Mouse (Mus musculus) embryonic fibroblast, embryonic 13.5 days (primary cell): Measurements from ENCODE around the gene Astn2. TPM values are rescaled to one million over a fixed set of nuclear protein-coding genes. Genes with fewer than 3 reads are reported as not detected.

Experiments
- H3K27ac ChIP-seq: 2 replicates; pipeline ENCODE4 v1.5.1; 2012; ENCODE audit warnings: low read length, control low read depth, inconsistent platforms; ENCODE audit not compliant: insufficient read depth
- H3K4me1 ChIP-seq: 2 replicates; pipeline ENCODE4 v1.6.1; 2011; ENCODE audit warnings: low read length; ENCODE audit not compliant: control insufficient read depth, insufficient read depth
- H3K4me3 ChIP-seq: 2 replicates; pipeline ENCODE4 v1.5.1; 2011; ENCODE audit warnings: mild to moderate bottlenecking, control low read depth, low read length; ENCODE audit not compliant: insufficient read depth
- CTCF ChIP-seq: IDR thresholded peaks from 2 replicates; pipeline ENCODE4 v1.5.1; 2011; ENCODE audit warnings: mild to moderate bottlenecking, control low read depth, low read length, moderate library complexity, borderline replicate concordance; ENCODE audit not compliant: insufficient read depth
- POLR2A ChIP-seq: IDR thresholded peaks from 2 replicates; pipeline ENCODE4 v1.6.1; 2011; ENCODE audit warnings: low read depth, mild to moderate bottlenecking, control low read depth, low read length, moderate library complexity
- polyA plus RNA-seq: library from polyadenylated mRNA; stranded (reverse); fragments of >200 nt; gene quantifications from 2 replicates; pipeline ENCODE4 v1.2.4, GENCODE M21; 2011; ENCODE audit warnings: low read depth; ENCODE audit not compliant: missing spikeins, insufficient read length

The Astn2 gene
- polyA plus RNA-seq, 1 experiment = 4.2 TPM

- TF ChIP-seq CTCF (no peak), POLR2A (no peak)
- H3K4me1 ChIP-seq = no peaks in the 10 kb centered on the region
- H3K27ac ChIP-seq = no peak overlapping the region
- no peak overlapping the region for H3K4me3 ChIP-seq
Observed at GRCm38 (mm10) chr4:65958369-65959187, 445.8 kb downstream of the Astn2 start.

GRCm38 (mm10) chr4:65951918-65952317 lies 452.5 kb downstream of the Astn2 start:
- H3K4me1 ChIP-seq = no peaks in the 10 kb centered on the region
- no peak overlapping the region for H3K4me3 ChIP-seq
- TF ChIP-seq CTCF = no peak

GRCm38 (mm10) chr4:65947141-65947649 lies 457.2 kb downstream of the Astn2 start:
- no peaks in the 10 kb centered on the region for H3K4me1 ChIP-seq
- H3K4me3 ChIP-seq = no peak overlapping the region
- TF ChIP-seq POLR2A (no peak), CTCF (no peak)
- H3K27ac ChIP-seq = no peak overlapping the region

More at GRCm38 (mm10) chr4:65951918-65952317, 452.5 kb downstream of the Astn2 start:
- H3K27ac ChIP-seq = no peak overlapping the region

GRCm38 (mm10) chr4:65946021-65946420 lies 458.4 kb downstream of the Astn2 start:
- TF ChIP-seq CTCF (no peak), POLR2A (no peak)
- Histone ChIP-seq H3K4me1 (no peaks in the 10 kb centered on the region), H3K4me3 (no peak overlapping the region), H3K27ac (no peak overlapping the region)

- Histone ChIP-seq H3K4me1 (no peaks in the 10 kb centered on the region), H3K27ac (no peak overlapping the region), H3K4me3 (no peak overlapping the region)
- TF ChIP-seq CTCF (no peak), POLR2A (no peak)
Observed at GRCm38 (mm10) chr4:65930901-65931300, 473.5 kb downstream of the Astn2 start.

- Histone ChIP-seq H3K4me3 (no peak overlapping the region), H3K4me1 (no peaks in the 10 kb centered on the region), H3K27ac (no peak overlapping the region)
- TF ChIP-seq POLR2A (no peak), CTCF (no peak)
Observed at GRCm38 (mm10) chr4:65920294-65920693, 484.1 kb downstream of the Astn2 start.

- H3K4me1 ChIP-seq = no peaks in the 10 kb centered on the region
- H3K27ac ChIP-seq = no peak overlapping the region
- H3K4me3 ChIP-seq = no peak overlapping the region
- TF ChIP-seq CTCF (no peak), POLR2A (no peak)
Observed at GRCm38 (mm10) chr4:65916027-65917008, 488.1 kb downstream of the Astn2 start.

- no peak overlapping the region for H3K27ac ChIP-seq
- no peaks in the 10 kb centered on the region for H3K4me1 ChIP-seq
- TF ChIP-seq POLR2A (no peak), CTCF (no peak)
- no peak overlapping the region for H3K4me3 ChIP-seq
Observed at GRCm38 (mm10) chr4:65912247-65912942, 492.0 kb downstream of the Astn2 start.

- no peaks in the 10 kb centered on the region for H3K4me1 ChIP-seq
- TF ChIP-seq POLR2A (no peak), CTCF (no peak)
- H3K27ac ChIP-seq = no peak overlapping the region
- no peak overlapping the region for H3K4me3 ChIP-seq
Observed at GRCm38 (mm10) chr4:65907660-65908059, 496.8 kb downstream of the Astn2 start.
